Mouse (Mus musculus) urinary bladder, postnatal 10 days (tissue): ENCODE measurements around the gene Rdh8.
"Not testable (repeated sequence)": the region's sequence is repeated elsewhere in the genome, so short reads cannot be mapped to it uniquely, and the experiment has no call there.

Experiments
- DNase-seq: peaks from one replicate; pipeline ENCODE4 v3.0.0; 2022; ENCODE audit warnings: low spot score

Rdh8 gene

GRCm38 (mm10) chr9:20818236-20818635 is at the start of gene Rdh8:
Gene Rdh8 (plus strand): TSS chr9:20818503.
- no peak for DNase-seq

- no peak for DNase-seq
Measured at GRCm38 (mm10) chr9:20781286-20781685, 37.0 kb upstream of the Rdh8 start.

DNA sequence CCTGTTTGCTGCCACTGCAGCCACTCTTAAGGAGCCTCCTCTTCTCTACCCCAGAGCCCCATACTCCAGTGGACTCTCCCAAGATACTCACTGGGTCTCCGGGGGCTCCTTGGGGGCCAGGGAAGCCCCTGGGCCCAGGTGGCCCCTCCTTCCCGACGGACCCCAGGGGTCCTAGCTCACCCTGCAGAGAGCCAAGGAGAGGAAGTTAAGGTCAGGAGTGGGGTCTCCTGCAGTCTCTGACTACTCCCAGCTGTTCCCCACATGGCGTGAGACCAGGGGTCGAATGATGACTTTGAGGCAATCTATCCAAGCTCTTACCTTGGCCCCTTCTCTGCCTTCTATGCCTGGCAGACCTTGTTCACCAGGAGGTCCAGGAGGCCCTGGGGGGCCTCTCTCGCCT is 33.2 kb upstream of the Rdh8 start:
- DNase-seq = no peak

DNA sequence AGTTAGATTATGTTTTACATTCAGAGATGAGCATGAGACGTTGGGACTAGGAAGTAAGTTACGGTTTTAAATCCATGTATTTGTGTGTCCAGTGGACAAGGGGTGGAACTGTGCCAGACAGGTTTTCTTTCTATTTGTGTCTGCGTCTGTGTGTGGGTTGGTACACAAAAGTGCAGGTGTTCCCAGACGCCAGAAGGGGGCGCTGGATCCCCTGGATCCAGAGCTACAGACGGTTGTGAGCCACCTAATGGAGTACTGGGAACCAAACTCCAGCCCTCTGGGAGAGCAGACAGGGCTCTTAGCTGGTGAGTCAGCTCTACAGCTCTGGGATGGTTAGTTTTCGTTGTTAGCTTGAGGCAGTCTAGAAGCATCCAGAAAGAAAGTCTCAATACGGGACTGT is 30.3 kb upstream of the Rdh8 start:
- no peak for DNase-seq

DNA sequence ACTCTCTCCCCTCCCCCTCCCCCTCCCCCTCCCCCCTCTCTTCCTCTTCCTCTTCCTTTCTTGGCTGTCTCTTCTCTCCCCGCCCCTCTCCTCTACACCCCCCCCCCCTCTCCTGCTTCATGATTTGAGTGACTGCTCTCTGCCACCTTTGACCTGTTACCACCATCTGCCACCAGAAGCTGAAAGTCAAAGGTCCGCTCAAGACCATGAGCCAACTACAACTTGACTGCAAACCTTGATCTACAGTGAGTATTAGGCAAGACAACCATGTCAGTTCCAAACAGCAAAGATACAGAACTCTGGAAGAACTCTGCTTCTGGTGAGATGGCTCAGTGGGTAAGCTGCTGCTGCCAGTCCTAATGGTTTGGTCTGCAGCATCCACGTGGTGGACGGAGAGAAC is 28.7 kb upstream of the Rdh8 start:
- DNase-seq = no peak

DNA sequence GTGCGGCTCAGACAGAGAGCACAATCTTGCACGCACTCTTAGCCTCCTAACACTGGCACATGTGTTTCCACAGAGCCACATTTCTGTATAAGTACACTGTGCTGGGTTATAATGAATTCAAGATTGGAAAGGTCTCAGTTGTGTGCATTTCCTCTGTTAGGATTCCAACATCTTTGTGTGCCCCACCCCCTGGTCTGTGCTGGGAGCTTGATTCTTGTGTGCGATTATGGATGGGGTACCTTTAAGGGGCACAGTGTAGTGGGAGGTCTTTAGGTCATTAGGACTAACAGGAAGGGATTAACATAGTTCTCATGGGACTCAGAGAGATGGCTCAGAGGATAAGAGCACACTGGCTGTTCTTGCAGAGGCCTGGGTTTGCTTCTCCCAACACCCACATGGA is 28.0 kb upstream of the Rdh8 start:
- DNase-seq = no peak

DNA sequence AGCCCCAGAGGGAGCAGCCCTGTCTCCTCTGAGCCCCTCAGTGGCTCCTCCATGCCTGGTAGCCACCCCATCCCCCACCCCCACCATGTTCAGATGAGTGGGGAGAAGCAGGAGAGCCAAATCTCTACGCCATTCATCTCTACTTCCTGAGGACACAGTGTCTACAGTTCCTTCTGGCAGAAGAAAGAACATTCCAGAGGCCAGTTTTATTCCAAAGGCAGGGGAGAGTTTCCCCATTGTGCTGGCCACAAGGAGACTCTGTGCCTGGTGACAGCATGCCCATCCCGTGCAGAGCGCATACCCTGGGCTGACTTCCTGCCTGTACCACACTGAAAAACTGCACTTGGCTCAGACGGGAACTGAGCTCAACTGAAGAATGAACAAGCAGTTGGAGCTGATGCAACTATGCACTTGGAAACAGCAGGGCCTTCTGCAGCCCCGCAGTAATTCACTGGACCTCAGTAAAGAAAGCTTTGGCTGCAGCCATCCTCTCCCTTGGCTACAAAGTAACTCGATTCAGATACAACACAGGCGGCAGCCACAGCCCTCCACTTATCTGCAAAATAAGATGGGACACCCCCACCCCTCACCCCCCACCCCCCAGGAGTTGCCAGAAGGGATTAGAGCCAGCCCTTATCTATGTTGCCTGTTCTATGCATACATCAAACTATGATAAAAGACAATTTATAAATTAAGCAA is 24.0 kb upstream of the Rdh8 start:
- DNase-seq = no peak

- DNase-seq = no peak
Measured at GRCm38 (mm10) chr9:20804266-20805158, 13.8 kb upstream of the Rdh8 start.

DNA sequence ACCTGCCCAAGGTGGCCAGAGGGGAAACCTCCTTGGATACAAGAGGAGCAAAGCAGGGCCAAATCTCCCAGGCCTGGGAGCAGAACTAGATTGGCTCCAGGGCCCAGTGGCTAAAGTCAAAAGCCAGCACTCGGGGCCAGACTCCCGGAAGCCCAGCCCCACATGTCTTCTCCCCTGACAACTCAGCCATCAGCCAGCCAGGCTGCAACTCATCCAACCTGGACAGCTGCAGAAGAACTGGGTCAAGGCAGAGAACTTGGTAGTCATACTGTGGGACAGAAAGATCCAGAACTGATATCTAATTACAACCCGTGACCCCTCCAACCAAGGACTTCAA is 13.2 kb upstream of the Rdh8 start:
- DNase-seq = no peak

DNA sequence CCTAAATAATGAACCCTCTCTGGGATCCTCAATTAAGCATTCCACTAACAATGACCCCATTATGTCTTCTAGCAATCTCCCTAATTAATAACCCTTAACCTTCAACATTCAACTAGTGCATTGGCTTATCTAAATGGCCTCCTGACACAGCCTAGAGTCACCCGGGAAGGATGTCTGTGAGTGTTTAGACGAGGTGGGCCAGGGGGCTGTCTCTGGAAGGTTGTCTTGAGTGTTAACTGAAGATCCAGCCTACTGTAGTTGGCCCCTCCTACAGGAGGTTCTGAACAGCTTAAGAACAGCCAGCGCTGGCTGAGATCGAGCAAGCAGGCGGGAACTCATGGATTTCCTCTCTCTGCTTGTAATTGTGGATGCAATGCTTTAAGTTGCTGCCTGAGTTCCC is 12.6 kb upstream of the Rdh8 start:
- DNase-seq = no peak

DNA sequence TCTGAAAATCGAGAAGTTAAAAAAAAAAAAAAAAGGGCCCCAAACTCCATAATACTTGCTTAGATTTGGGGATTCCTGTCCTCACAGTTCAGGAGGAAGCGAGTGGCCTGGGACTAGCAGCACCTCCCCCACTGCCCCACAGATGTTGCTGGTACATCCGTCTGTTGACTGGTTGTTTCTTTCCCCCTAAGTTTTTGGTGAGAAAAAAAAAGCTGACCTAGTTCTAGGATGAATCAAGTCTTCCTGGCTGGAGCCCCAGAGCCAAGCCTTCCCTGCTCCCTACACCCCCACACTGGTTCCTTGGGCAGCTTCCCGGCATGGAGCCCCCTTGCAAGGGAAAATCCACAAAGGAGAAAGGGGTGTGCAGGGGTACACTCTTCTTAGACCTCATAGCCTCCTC is 8.0 kb upstream of the Rdh8 start:
- DNase-seq = no peak

- DNase-seq = no peak
Measured at GRCm38 (mm10) chr9:20810773-20811172, 7.5 kb upstream of the Rdh8 start.

DNA sequence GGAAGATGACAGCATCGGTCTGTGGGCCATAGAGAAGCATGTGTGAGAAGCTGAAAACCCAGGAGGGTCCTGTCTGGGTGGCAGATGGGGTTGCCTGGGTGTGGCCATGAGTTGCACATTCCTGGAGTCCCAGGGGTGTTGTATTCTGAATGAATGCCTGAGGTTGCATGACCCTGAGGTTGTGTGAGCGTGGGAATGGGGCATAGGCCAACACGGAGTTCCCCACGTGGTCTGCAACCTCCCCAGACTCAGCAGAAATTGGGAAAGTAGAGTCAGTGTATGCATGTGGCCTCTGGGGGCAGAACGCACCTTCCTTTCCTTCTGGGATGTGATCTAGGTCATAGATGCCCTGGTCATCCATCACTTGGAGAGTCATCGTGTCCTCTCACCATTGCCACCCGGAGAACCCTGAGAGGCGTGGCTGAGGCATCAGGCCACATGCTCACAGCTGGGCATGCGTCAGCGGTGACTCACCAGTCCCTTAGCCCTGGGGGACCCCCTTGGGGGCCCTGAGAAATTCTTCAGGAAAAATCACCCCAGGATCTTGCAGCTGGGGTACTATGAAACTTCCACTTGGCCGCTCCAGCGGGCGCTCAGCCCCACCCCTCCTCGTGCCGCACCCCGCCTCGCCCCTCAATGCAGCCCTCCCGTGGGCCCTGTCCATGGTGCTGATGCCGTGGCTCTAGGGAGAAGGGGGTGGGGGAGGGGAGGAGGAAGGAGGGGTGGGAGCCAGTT is 5.6 kb upstream of the Rdh8 start:
- no peak for DNase-seq

DNA sequence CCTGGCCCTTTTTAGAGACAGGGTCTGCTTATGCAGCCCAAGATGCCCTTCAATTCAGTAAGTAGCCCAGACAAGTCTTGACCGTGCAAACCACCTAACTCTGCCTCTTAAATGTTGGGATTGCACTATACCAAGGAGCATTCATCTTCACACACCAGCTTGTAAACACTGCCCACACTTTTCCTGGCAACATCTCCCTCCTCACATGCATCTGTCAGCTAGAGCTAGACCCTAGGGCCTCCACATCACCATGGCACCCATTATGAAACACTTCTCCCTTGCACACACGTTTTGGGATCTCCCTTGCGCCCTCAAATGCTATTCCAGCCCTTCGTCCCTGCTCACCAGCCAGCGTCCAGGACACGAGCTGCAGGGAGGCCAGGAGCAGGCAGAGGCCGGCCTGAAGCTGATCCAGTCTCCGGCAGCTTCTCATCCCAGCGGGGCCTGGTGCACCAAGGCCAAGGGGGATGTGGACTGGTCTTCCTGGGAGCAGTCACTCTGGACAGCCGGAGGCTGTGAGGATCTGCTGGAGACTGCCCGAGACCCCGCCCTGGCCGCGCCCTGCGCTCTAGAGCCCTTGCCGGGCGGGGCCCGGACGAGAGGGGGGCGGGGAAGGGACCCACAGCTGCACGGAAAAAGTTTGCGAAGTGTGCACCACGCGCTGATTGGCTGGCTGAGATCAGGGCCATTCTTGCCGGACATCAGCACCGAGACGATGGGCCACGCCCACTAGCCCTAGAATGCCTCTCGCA is 3.6 kb upstream of the Rdh8 start, which contains the start of gene Col5a3:
TSS of gene Col5a3 (minus strand) at position 547 of the 752 bp plus-strand sequence.
- no peak for DNase-seq

GRCm38 (mm10) chr9:20820001-20820400 is 1.7 kb downstream of the Rdh8 start:
- no peak for DNase-seq

- no peak for DNase-seq
Measured at GRCm38 (mm10) chr9:20822821-20823220, 4.5 kb downstream of the Rdh8 start.

- no peak for DNase-seq
Measured at GRCm38 (mm10) chr9:20825781-20826180, 7.5 kb downstream of the Rdh8 start.

- DNase-seq = no peak
Measured at GRCm38 (mm10) chr9:20828127-20828526, 9.8 kb downstream of the Rdh8 start.

- peak; percentile 89 for DNase-seq
Measured at GRCm38 (mm10) chr9:20830901-20831643, 12.8 kb downstream of the Rdh8 start.

- no peak for DNase-seq
Measured at GRCm38 (mm10) chr9:20834881-20835280, 16.6 kb downstream of the Rdh8 start.

DNA sequence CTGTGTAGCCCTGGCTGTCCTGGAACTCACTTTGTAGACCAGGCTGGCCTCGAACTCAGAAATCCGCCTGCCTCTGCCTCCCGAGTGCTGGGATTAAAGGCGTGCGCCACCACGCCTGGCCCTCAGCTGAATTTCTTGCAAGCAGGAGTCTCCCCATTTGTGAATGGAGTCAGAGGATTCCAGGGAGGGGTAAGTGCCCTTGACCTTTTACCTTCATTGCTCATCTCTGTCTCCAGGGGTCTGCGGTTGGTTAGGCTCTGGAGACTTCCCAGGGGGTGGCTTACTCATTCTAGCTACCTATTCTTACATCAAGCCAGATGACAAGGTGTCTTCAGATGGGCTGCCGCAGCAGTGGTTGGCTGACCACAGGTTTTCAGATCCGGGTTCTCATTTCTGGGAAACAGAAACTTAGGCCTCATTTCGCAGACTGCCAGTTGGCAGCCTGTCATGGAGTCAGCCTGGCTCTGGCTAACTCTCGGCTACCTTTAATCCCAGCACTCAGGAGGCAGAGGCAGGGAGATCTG is 17.2 kb downstream of the Rdh8 start:
- DNase-seq = not testable (repeated sequence)
